Mouse (Mus musculus): ENCODE measurements at regions not wholly inside any gene's neighbourhood (a gene's known extent, or its start where the extent isn't known, plus 50 kb on each side); places are given as distances from the start of the nearest gene placed in this dataset.

DNA sequence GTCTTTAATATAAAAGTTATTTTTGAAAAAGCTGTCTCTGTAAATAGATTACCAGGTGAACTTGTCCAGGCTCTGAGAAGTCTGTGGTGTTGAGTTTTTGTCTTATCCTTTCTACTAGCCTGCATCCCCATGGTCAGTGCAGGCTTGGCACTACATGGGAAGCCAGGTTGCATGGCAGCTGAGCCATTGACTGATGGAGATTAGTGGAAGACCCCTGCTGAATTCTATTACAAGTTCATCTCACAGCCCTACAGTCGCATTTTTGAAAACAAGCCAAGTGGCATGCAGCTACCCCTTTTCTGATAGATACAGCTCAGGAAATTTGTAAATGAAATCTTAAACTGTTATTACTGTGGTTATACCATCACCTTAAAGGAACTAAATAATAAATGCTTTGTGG, 101.2 kb upstream of the Fam184a start:
- DNase-seq, result no peak

GRCm38 (mm10) chr10:53850568-53850967, 99.6 kb upstream of the Fam184a start:
- DNase-seq, result no peak

- DNase-seq, result no peak
Measured at GRCm38 (mm10) chr10:53813244-53813620, 62.3 kb upstream of the Fam184a start.

DNA sequence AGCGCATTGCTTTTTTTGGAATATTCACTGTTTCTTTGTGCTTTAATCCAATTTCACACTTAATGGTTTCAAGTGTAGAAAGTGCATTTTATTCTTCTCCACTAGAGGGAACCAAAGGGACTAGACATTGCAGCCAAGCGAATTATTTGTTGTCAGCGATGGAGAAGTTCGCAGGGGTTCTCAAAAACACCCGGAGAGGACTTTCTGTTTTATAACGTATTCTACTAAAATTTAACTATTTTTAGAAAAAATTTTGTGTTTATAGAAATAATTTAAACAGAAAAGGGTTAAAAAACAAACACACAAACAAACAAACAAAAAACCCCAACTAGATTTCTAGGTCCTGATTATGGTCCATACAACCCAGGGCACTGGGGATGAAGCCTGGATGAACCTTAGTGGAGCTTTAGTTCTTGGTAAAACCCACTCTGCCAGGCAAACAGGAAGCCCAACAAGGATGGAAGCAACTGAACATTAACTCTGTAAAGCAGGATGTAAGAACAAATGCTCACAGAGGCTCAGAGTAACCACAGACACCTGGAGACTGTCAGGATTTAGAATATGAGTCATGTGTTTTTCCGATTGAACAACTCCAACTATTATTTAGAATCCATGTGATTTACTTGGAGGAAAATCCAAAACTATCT, 61.8 kb upstream of the Fam184a start:
- no peak for DNase-seq

- no peak for DNase-seq
Measured at GRCm38 (mm10) chr10:53811904-53812596, 61.1 kb upstream of the Fam184a start.

DNA sequence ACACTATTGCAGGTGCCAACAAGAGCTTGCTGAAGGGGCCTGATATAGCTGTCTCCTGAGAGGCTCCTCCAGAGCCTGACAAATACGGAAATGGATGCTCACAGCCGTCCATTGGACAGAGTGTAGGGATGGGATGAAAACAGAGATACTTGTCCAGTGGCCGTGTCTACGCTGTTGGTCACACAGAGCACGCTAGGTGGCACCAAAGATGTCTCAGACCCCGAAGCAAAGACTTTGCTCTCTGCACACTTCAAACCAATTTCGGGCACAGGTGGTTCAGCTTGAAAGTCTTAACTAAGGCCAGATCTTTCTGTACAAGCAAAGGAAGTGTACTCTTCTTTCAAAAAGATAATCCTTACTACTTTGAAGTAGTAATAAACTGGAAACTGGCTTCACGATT, 55.8 kb upstream of the Fam184a start:
- DNase-seq, result peak; percentile 7 to 10

DNA sequence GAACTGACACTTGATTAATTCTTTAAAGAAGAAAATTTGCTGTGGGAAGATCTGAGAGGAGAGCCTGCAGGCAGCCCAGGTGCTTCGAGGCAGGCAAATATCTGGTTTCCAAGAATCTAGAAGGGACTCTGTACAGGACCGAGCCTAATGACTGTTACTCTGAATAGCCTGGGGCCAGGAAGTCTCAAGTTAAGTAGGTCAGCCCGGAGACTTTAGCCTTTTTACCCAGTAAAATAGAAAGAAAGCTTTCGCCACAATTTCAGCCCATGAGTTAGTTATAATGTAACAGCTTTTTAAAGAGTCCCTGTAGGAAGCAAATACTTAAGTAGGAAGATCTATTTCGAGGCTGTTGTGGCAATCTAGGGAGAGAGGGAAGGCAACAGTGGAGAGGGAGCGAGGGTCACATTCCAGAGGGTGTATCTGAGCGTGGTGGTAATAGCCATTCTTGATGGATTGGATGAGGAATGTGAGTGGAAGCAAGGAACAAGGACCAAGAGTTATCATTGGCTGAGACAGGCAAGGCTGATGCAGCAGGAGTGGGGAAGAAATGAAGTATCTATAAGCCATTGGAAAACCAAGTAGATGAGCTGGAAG, 50.2 kb upstream of the Fam184a start:
- DNase-seq, result no peak
